Mouse (Mus musculus) ES-E14 (cell line): ENCODE results near the gene Ccl11.

ENCODE experiments used
- CHD2 ChIP-seq: IDR thresholded peaks from 2 replicates; pipeline ENCODE4 v1.6.1; 2014; ENCODE audit warnings: mild to moderate bottlenecking, low read depth, low read length, inconsistent platforms
- HCFC1 ChIP-seq: IDR thresholded peaks from 2 replicates; pipeline ENCODE4 v1.6.1; 2012; ENCODE audit warnings: low read length, inconsistent platforms, borderline replicate concordance; ENCODE audit not compliant: insufficient read depth
- ZNF384 ChIP-seq: IDR thresholded peaks from 2 replicates; pipeline ENCODE4 v1.6.1; 2012; ENCODE audit warnings: low read depth, low read length, inconsistent platforms

DNA sequence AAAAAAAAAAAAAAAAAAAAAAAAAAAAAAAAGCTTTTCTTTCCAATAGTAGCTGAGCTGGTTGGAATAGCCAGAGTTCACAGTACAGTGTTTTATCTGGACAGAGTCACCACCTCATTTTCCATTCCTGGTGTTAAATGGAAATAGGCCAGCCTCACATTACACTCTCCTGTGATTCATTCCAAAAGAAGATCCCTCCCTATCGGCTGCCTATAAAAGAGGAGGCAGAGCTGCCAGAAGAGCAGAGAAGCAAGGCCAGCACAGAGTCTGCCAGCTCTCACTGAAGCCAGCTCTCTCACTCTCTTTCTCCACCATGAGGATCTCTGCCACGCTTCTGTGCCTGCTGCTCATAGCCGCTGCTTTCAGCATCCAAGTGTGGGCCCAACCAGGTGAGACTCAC is 12.2 kb upstream of the Ccl11 start, which contains the start of gene Ccl7:
- TF ChIP-seq CHD2 (no peak), HCFC1 (no peak), ZNF384 (no peak)
